In the genomic region with DNA sequence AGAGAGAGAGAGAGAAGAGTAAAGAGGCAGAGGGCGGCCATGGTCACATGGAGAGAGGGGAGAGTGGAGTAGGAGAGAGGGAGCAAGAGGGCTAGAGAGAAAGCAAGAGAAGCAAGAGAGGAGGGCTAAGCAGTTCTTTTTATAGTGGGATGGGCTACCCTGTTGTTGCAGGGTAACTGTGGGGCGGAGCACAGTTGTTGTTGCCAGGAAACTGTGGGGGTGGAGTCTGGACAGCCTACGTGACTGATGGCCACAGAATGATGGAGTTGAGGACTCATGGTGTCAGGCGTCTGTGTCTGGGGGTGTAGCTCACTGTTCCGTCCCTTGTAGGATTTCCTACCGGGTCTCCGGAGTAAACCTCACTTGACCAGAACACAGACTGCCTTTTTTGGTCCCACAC, we compare ENCODE assay signal across 23 mouse cellular contexts.
"Had no signal": no experiment of that assay in that cellular context is flagged by ENCODE, and none has a peak within 500 bp of the region (broad histone marks: within the 10 kb centered on the region; RNA-seq: fewer than 3 reads in every experiment).

No protein-coding gene starts in this region.

- H3K27ac ChIP-seq: left cerebral cortex, adult 2 months; limb, embryonic 12.5 days; limb, embryonic 15.5 days; liver, embryonic 14.5 days; lung, embryonic 15.5 days; midbrain, embryonic 10.5 days; midbrain, embryonic 13.5 days; neural tube, embryonic 13.5 days had no signal

- H3K4me3 ChIP-seq: left cerebral cortex, adult 2 months; limb, embryonic 12.5 days; limb, embryonic 15.5 days; lung, embryonic 15.5 days; megakaryocyte, embryonic 14.5 days; midbrain, embryonic 10.5 days; midbrain, embryonic 13.5 days; myocyte; neural tube, embryonic 13.5 days had no signal

- H3K36me3 ChIP-seq: limb, embryonic 12.5 days; limb, embryonic 15.5 days; lung, embryonic 15.5 days; midbrain, embryonic 10.5 days; midbrain, embryonic 13.5 days; neural tube, embryonic 13.5 days had no signal

- H3K9me3 ChIP-seq: limb, embryonic 12.5 days; limb, embryonic 15.5 days; lung, embryonic 15.5 days; midbrain, embryonic 10.5 days; midbrain, embryonic 13.5 days; neural tube, embryonic 13.5 days had no signal

- ATAC-seq: liver, postnatal 0 days; midbrain, embryonic 13.5 days; midbrain, embryonic 16.5 days had no signal

- H3K9ac ChIP-seq: limb, embryonic 12.5 days; limb, embryonic 15.5 days; liver, embryonic 14.5 days; liver, postnatal 0 days; lung, embryonic 15.5 days; midbrain, embryonic 13.5 days; neural tube, embryonic 13.5 days had no signal

- H3K4me1 ChIP-seq: limb, embryonic 12.5 days; limb, embryonic 15.5 days; lung, embryonic 15.5 days; midbrain, embryonic 13.5 days had no signal

- H3K27me3 ChIP-seq: lung, embryonic 15.5 days; neural tube, embryonic 13.5 days had no signal

- H3K4me2 ChIP-seq: limb, embryonic 12.5 days; limb, embryonic 15.5 days; liver, embryonic 11.5 days; lung, embryonic 15.5 days; midbrain, embryonic 13.5 days; neural tube, embryonic 13.5 days had no signal

- DNase-seq: kidney, adult 9 months; kidney, postnatal 10 days; kidney, postnatal 36 days; layer of hippocampus, postnatal 36 days; liver, postnatal 0 days; lung, postnatal 10 days; lung, postnatal 36 days; retina, postnatal 1 day; right cerebral cortex, postnatal 25 days; thymus, adult 18-20 months; thymus, postnatal 36 days had no signal
